Mouse (Mus musculus): ENCODE measurements around the gene Srcap. TPM values are rescaled to one million over a fixed set of nuclear protein-coding genes. Genes with fewer than 3 reads are reported as not detected.
"Not testable (repeated sequence)": the region's sequence is repeated elsewhere in the genome, so short reads cannot be mapped to it uniquely, and the experiment has no call there.

Srcap gene
- 19.2 and 24.1 TPM in 2 replicates for polyA plus RNA-seq (2015; fragmentation: Nextera tagmentation; extraction: Ambion mirVana)

DNA sequence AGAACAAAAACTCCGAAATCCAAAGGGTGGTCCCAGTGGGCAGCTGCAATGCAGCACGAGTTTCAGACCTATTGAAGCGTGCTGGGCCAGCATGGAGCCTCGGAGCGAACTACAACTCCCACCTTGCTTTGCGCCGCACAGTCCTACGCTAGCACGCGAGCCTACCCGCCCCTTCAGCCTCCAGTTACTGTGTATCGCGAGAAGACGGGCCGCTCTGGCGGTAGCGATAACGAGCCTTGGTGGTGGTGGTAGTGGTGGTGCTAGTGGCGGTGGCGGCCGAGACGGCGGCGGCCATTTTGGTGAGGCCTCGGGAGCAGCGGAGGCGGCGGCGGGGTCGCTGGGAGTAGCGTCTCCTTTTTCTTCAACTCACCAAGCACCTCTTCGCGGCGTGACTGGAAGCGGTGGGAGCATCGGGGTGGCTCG, at the start of gene Srcap:
TSS of gene Srcap (plus strand) at position 176 of the 423 bp plus-strand sequence.
- H3K27me3 ChIP-seq (ENCODE audit: insufficient read depth, low read length), result no peaks in the 10 kb centered on the region
- H3K4me3 ChIP-seq (replicated peaks; ENCODE audit: low read depth, low read length), result peak within 1 kb of the TSS; percentile 83
- H3K9me3 ChIP-seq (replicated peaks; ENCODE audit: low read length), result no peaks in the 10 kb centered on the region
- DNase-seq (ENCODE audit: low spot score), result peak; percentile 100
- peak; percentile 96 for ATAC-seq (replicated peaks; ENCODE audit: low FRiP score, low read depth)
- peak within 1 kb of the TSS; percentile 96 for H3K9ac ChIP-seq (ENCODE audit: low read depth, low read length)
- no peak for TF ChIP-seq CTCF (IDR thresholded peaks at IDR 0.05; ENCODE audit: low read depth)
- WGBS, result under 1% methylated on average over 37 of the region's 37 CpGs
- peaks cover 7% of the 10 kb centered on the region; the same call in 1 of the 2 replicates for H3K36me3 ChIP-seq (ENCODE audit: insufficient read depth, low read length)
- peak within 1 kb of the TSS; percentile 99 for H3K27ac ChIP-seq
- peak within 1 kb of the TSS; percentile 63 for H3K4me2 ChIP-seq (ENCODE audit: low read length)
- 0 out of 2 replicates have a peak, but pooled peaks cover 5% of the 10 kb centered on the region for H3K4me1 ChIP-seq (replicated peaks; ENCODE audit: insufficient read depth, low read length)

DNA sequence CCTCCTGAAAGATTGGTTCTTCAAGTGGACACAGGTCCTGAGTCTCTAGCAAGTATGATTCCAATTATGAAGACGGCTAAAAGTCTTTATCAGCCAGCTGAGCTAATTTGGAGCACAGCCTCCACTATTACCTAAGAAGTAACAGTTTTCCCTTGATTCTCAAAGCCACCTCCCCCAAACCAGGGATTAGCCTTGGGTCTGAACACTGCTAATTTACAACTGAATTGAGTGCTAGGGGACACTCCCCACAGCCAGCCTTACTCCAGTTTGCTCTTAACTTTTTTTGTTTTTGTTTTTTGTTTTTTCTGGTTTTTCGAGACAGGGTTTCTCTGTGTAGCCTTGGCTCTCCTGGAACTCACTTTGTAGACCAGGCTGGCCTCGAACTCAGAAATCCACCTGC, 46.6 kb upstream of the Srcap start:
- Histone ChIP-seq H3K9ac (ENCODE audit: low read depth, low read length) (no peak overlapping the region), H3K9me3 (replicated peaks; ENCODE audit: low read length) (no peaks in the 10 kb centered on the region), H3K4me1 (replicated peaks; ENCODE audit: insufficient read depth, low read length) (0 out of 2 replicates have a peak, but pooled peaks cover 7% of the 10 kb centered on the region), H3K36me3 (ENCODE audit: insufficient read depth, low read length) (peaks cover 6% of the 10 kb centered on the region; the same call in 1 of the 2 replicates), H3K27ac (no peak overlapping the region), H3K4me2 (ENCODE audit: low read length) (no peak overlapping the region), H3K4me3 (replicated peaks; ENCODE audit: low read depth, low read length) (no peak overlapping the region), H3K27me3 (ENCODE audit: insufficient read depth, low read length) (no peaks in the 10 kb centered on the region)
- no peak for ATAC-seq (replicated peaks; ENCODE audit: low FRiP score, low read depth)
- WGBS, result 92% methylated on average over 3 of the region's 3 CpGs
- no peak for TF ChIP-seq CTCF (IDR thresholded peaks at IDR 0.05; ENCODE audit: low read depth)
- no peak for DNase-seq (ENCODE audit: low spot score)

DNA sequence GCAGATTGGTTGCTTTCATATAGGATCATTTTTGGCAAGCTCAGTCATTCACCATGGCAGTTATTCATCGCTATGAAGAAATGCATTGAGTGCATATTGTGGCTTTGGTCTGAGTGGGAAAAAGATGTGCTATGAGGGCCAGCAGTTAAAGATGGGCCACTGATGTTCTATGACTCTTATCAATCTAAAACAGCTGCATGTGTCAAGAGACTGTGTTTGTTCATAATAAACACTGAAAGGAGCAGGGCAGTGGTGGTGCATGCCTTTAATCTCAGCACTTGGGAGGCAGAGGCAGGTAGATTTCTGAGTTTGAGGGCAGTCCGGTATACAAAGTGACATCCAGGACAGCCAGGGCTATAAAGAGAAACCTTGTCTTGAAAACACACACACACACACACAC, 46.1 kb upstream of the Srcap start:
- H3K36me3 ChIP-seq (ENCODE audit: insufficient read depth, low read length), result not testable (repeated sequence)
- WGBS, result 93% methylated on average over 2 of the region's 2 CpGs

DNA sequence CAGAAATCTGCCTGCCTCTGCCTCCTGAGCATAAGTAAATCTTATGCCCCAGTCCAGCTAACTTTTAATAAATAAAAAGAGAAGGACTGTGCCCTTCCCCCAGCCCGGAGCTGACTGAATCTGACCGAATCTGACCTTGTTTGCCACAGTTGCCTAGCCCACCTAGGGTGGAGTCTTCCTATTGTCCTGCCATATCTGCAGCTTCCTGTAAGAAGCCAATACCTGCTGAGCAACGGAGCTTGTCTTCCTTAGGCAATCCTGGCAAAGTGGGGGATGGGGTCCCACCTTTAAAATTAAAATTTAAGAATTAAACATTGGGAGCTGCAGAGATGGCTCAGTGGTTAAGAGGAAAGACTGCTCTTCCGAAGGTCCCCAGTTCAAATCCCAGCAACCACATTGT, 45.2 kb upstream of the Srcap start:
- Histone ChIP-seq H3K9me3 (replicated peaks; ENCODE audit: low read length) (no peaks in the 10 kb centered on the region), H3K4me1 (replicated peaks; ENCODE audit: insufficient read depth, low read length) (0 out of 2 replicates have a peak, but pooled peaks cover 7% of the 10 kb centered on the region), H3K4me2 (ENCODE audit: low read length) (no peak overlapping the region), H3K4me3 (replicated peaks; ENCODE audit: low read depth, low read length) (no peak overlapping the region), H3K27me3 (ENCODE audit: insufficient read depth, low read length) (no peaks in the 10 kb centered on the region), H3K36me3 (ENCODE audit: insufficient read depth, low read length) (peaks cover 6% of the 10 kb centered on the region; the same call in 1 of the 2 replicates), H3K9ac (ENCODE audit: low read depth, low read length) (no peak overlapping the region), H3K27ac (no peak overlapping the region)
- DNase-seq (ENCODE audit: low spot score), result no peak
- no peak for ATAC-seq (replicated peaks; ENCODE audit: low FRiP score, low read depth)
- TF ChIP-seq CTCF (IDR thresholded peaks at IDR 0.05; ENCODE audit: low read depth), result no peak
- 88% methylated on average over 4 of the region's 4 CpGs for WGBS

More for the DNA sequence above, 46.1 kb upstream of the Srcap start:
- H3K27me3 ChIP-seq (ENCODE audit: insufficient read depth, low read length); H3K4me1 ChIP-seq (replicated peaks; ENCODE audit: insufficient read depth, low read length); H3K4me3 ChIP-seq (replicated peaks; ENCODE audit: low read depth, low read length); H3K9ac ChIP-seq (ENCODE audit: low read depth, low read length); DNase-seq (ENCODE audit: low spot score); H3K9me3 ChIP-seq (replicated peaks; ENCODE audit: low read length); ATAC-seq (replicated peaks; ENCODE audit: low FRiP score, low read depth); H3K27ac ChIP-seq; H3K4me2 ChIP-seq (ENCODE audit: low read length): not testable (repeated sequence)

DNA sequence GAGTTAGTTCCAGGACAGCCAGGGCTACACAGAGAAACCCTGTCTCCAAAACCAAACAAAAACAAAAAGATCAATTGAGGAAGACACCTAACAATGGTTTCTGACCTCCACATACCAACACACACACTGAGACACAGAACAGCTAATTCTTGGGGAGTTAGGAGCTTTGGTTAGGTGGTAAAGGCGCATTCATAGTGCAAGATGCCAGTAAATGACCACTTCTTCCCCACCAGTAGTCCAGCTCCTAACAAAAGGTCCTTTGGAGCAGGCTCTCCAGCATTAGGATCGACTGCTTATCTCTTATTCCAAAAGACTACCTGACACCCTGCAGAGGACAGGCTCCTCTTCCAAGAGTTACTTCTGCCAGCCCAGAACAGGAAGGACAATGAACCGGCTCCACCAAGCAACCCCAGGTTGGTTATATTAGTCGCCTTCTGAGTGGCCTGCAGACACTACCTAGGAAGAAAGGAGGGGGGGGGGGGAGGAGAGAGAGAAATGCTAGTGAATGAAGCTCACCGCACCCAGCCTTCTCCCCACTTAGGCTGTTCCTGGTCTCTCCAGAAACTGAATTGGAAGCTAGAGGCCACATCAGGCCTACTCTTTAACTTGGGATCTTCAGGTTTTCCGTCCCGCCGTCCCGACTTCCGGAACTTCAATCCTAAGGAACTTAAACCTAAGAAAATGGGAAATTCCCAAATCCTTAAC, 41.6 kb upstream of the Srcap start:
- H3K36me3 ChIP-seq (ENCODE audit: insufficient read depth, low read length), result peaks cover 16% of the 10 kb centered on the region; the same call in 1 of the 2 replicates
- no peak for TF ChIP-seq CTCF (IDR thresholded peaks at IDR 0.05; ENCODE audit: low read depth)
- peak overlapping the region; percentile 91 for H3K4me2 ChIP-seq (ENCODE audit: low read length)
- peak overlapping the region; percentile 86 for H3K4me3 ChIP-seq (replicated peaks; ENCODE audit: low read depth, low read length)
- H3K9ac ChIP-seq (ENCODE audit: low read depth, low read length), result peak overlapping the region; percentile 62
- DNase-seq (ENCODE audit: low spot score) (peak; percentile 4), ATAC-seq (replicated peaks; ENCODE audit: low FRiP score, low read depth) (no peak)
- H3K27ac ChIP-seq, result peak overlapping the region; percentile 99
- no peaks in the 10 kb centered on the region for H3K9me3 ChIP-seq (replicated peaks; ENCODE audit: low read length)
- no peaks in the 10 kb centered on the region for H3K27me3 ChIP-seq (ENCODE audit: insufficient read depth, low read length)
- 9% methylated on average over 10 of the region's 10 CpGs for WGBS
- peaks cover 14% of the 10 kb centered on the region; the same call in 1 of the 2 replicates for H3K4me1 ChIP-seq (replicated peaks; ENCODE audit: insufficient read depth, low read length)

DNA sequence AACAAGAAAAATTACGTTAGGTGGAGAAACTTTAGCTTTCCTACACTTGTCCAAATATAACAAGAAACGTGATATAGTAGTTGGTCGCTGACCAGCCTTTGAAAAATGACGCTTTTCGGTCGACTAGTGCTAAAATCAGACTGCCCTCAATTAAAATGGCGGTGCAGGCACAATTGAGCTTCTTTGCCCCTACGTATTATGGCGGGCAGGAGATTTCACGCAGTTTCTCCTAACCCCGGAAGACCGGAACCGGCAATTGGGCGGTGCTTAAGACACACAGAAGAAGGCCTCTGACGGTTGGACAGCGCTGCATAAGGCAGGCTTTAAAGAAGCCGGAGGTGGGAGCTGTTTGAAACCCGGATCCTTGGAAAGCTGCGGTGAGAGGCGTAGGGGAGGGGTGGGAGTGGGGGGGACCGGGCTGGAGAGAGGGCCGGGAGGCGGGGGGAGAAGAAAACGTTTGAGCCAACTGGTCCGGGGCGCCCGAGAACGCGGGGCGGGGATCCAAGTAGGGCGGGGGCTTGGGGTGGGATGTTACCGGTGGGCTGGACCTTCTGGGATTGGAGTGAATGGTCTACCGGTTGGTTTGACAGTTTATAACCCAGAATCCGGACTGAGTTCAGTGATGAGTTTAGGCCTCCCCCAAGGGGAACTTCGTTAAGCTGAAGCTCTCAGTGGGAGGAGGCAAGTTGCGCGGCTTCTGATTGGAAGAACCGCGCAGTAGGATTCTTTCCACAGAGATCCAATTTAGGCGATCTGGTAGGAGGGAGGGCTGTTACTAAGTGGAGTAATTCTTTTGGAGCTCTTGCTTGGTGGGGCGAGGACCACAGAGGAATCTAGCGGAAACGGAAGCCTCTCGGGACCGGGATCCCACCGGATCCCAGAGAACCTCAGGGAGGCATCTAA, 40.8 kb upstream of the Srcap start:
- Histone ChIP-seq H3K9me3 (replicated peaks; ENCODE audit: low read length) (no peaks in the 10 kb centered on the region), H3K27ac (peak overlapping the region; percentile 99), H3K9ac (ENCODE audit: low read depth, low read length) (peak overlapping the region; percentile 87), H3K4me3 (replicated peaks; ENCODE audit: low read depth, low read length) (peak overlapping the region; percentile 86), H3K4me2 (ENCODE audit: low read length) (peak overlapping the region; percentile 91), H3K36me3 (ENCODE audit: insufficient read depth, low read length) (peaks cover 24% of the 10 kb centered on the region; the same call in 1 of the 2 replicates), H3K4me1 (replicated peaks; ENCODE audit: insufficient read depth, low read length) (peaks cover 14% of the 10 kb centered on the region; the same call in 1 of the 2 replicates), H3K27me3 (ENCODE audit: insufficient read depth, low read length) (no peaks in the 10 kb centered on the region)
- WGBS, result 1% methylated on average over 45 of the region's 46 CpGs
- TF ChIP-seq CTCF (IDR thresholded peaks at IDR 0.05; ENCODE audit: low read depth), result no peak
- DNase-seq (ENCODE audit: low spot score) (peak; percentile 99), ATAC-seq (replicated peaks; ENCODE audit: low FRiP score, low read depth) (peak; percentile 92)

All from kidney, postnatal 0 days (tissue).